Mouse (Mus musculus) embryonic facial prominence, embryonic 14.5 days (tissue): ENCODE results near the gene Tmem222. TPM values are rescaled to one million over a fixed set of nuclear protein-coding genes. Genes with fewer than 3 reads are reported as not detected.

ENCODE experiments used
- ATAC-seq: fragments of 200-750 bp; cut with Nextera tagmentation; 2 replicates; pipeline ENCODE4 v1.8.0; 2017; ENCODE audit warnings: low read depth, moderate number of reproducible peaks, moderate TSS enrichment
- DNase-seq: peaks from one replicate; pipeline ENCODE4 v3.0.0-alpha.2; 2015; ENCODE audit warnings: low spot score
- H3K27ac ChIP-seq: fragments of 300-500 bp; sonication (generic); replicated peaks from 2 replicates; pipeline ENCODE4 v1.5.1; 2014; ENCODE audit warnings: low read depth, mild to moderate bottlenecking, low read length, moderate library complexity
- H3K27me3 ChIP-seq: fragments of 300-500 bp; sonication (generic); replicated peaks from 2 replicates; pipeline ENCODE4 v1.6.1; 2014; ENCODE audit warnings: low read length; ENCODE audit not compliant: control insufficient read depth, insufficient read depth
- H3K36me3 ChIP-seq: fragments of 300-500 bp; sonication (generic); 2 replicates; pipeline ENCODE4 v1.6.1; 2014; ENCODE audit warnings: low read length, mixed read lengths; ENCODE audit not compliant: control insufficient read depth, insufficient read depth
- H3K4me1 ChIP-seq: fragments of 300-500 bp; sonication (generic); 2 replicates; pipeline ENCODE4 v1.6.1; 2014; ENCODE audit warnings: antibody characterized with exemption, low read length; ENCODE audit not compliant: control insufficient read depth, insufficient read depth
- H3K4me2 ChIP-seq: fragments of 300-500 bp; sonication (generic); 2 replicates; pipeline ENCODE4 v1.6.1; 2014; ENCODE audit warnings: low read depth, mild to moderate bottlenecking, low read length, moderate library complexity, mixed read lengths
- H3K4me3 ChIP-seq: fragments of 300-500 bp; sonication (generic); 2 replicates; pipeline ENCODE4 v1.5.1; 2014; ENCODE audit warnings: low read depth, mild to moderate bottlenecking, low read length
- H3K9ac ChIP-seq: fragments of 300-500 bp; sonication (generic); 2 replicates; pipeline ENCODE4 v1.6.1; 2014; ENCODE audit warnings: low read depth, mild to moderate bottlenecking, low read length, moderate library complexity, mixed read lengths
- H3K9me3 ChIP-seq: fragments of 300-500 bp; sonication (generic); 2 replicates; pipeline ENCODE4 v1.6.1; 2016; ENCODE audit warnings: low read length; ENCODE audit not compliant: control insufficient read depth
- WGBS: fragments of 180-500 bp; shearing (Covaris S2); extraction: QIAGEN DNeasy Blood & Tissue Kit; methylation state at CpG from one replicate; pipeline ENCODE4 v1.1.7; 2014; 5-methylcytosine and 5-hydroxymethylcytosine counted together
- polyA plus RNA-seq: library from polyadenylated mRNA; unstranded; fragments of >200 nt; fragmentation: Nextera tagmentation; extraction: Ambion mirVana; gene quantifications from 2 replicates; pipeline ENCODE4 v1.2.1, GENCODE M21; 2014

The Tmem222 gene
- 68.3 and 80.7 TPM in 2 replicates for polyA plus RNA-seq

DNA sequence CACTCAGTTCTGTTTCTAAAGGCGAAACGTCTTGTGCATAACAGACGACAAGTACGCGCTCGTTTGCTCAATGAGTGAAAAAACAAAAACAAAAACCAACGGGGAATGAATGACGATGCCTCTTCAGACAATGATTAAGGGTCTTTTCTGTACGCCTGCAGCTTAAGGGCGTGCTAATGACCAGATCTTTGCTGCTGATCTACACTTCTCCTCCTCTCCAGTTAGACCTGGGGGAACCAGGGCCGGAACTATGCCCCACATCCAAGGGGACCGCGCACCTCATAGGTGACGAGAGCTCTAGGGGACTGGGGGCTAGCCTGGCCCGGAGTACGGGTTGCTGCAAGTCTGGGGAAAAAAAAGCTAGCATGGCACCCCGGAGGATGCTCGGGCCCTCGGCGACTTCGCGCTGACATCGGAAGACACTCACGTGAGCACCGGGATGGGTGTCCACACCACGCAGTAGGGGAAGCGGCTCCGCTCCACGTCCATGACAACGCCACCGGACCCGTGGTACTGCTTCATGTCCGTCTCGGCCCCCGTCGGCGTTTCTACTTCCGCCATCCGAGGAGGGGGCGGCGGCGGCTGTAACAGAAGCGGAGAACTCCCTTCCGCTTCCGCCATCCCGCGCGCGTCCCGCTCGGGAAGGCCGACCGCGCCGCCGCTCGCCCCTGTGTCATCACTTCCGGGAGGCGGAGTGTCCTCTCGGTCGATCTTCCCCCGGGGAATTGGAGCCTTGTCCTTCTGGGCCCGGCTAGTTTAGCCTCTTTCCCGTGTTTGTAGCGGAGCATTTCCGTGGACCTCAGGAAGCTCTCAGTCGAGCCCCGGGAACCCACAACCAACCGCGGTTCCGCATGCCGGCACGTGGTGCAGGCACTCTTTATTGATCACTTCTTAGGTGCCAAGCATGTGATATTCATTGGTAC is at the start of gene Tmem222:
TSS of gene Tmem222 (minus strand) at position 689 of the 923 bp plus-strand sequence.
- ATAC-seq (peak; percentile 92), DNase-seq (peak; percentile 97)
- H3K4me3 ChIP-seq, result peak within 1 kb of the TSS; percentile 74
- H3K27me3 ChIP-seq, result no peaks in the 10 kb centered on the region
- peak within 1 kb of the TSS; percentile 87 for H3K27ac ChIP-seq
- H3K4me2 ChIP-seq, result peak within 1 kb of the TSS; percentile 72
- H3K9ac ChIP-seq, result peak within 1 kb of the TSS; percentile 83
- WGBS, result under 1% methylated on average over 59 of the region's 73 CpGs
- H3K4me1 ChIP-seq, result peaks cover 36% of the 10 kb centered on the region
- H3K36me3 ChIP-seq, result no peaks in the 10 kb centered on the region; the same call in 1 of the 2 replicates
- no peaks in the 10 kb centered on the region for H3K9me3 ChIP-seq

DNA sequence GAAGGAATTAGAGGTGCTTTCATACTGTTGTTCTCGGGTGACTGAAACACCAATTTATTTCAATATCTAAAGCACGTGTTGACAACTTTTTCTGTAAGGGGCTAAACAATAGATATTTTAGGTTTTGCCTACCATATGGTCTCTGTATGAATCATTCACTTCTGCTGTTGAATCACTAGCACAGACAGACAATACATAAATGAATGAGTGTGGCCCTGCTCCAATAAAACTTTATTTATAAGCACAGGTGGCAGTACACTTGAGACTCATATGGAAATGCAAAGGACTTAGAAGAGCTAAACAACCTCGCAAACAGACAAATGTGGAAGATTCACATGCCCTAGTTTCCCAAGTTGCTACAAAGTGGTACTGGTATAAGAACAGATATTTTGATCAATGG is 42.1 kb upstream of the Tmem222 start:
- no peak for ATAC-seq
- WGBS, result 90% methylated on average over 3 of the region's 3 CpGs
- peaks cover 35% of the 10 kb centered on the region; the same call in 1 of the 2 replicates for H3K36me3 ChIP-seq

DNA sequence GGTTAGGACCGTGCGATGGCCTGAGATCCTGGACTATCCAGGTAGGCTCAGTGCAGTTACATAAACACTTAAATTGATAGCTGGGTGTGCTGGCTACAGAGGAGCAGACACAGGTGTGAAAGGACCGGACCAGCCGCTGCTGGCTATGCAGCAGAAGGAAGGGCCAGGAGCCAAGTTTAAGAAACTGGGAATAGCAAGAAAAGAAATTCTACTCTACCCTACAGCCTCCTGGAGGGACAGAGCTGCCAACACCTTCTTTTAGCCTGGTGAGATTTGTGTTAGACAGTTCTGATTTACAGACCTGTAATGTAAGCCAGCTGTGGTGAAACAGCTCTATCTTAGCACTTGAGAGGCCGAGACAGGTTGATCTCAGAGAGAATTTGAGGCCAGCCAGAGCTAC is 38.4 kb upstream of the Tmem222 start:
- peaks cover 27% of the 10 kb centered on the region for H3K36me3 ChIP-seq
- no peak overlapping the region for H3K4me3 ChIP-seq
- H3K4me1 ChIP-seq, result no peaks in the 10 kb centered on the region
- H3K4me2 ChIP-seq, result no peak overlapping the region
- H3K27me3 ChIP-seq, result no peaks in the 10 kb centered on the region
- 78% methylated on average over 5 of the region's 5 CpGs for WGBS
- no peak for DNase-seq
- H3K27ac ChIP-seq, result no peak overlapping the region
- ATAC-seq, result no peak
- H3K9me3 ChIP-seq, result no peaks in the 10 kb centered on the region
- H3K9ac ChIP-seq, result no peak overlapping the region

More for the DNA sequence above, 42.1 kb upstream of the Tmem222 start:
- no peaks in the 10 kb centered on the region for H3K27me3 ChIP-seq
- H3K4me1 ChIP-seq, result no peaks in the 10 kb centered on the region
- H3K9ac ChIP-seq, result no peak overlapping the region
- H3K4me2 ChIP-seq, result no peak overlapping the region
- no peak overlapping the region for H3K27ac ChIP-seq
- H3K9me3 ChIP-seq, result no peaks in the 10 kb centered on the region
- DNase-seq, result no peak
- H3K4me3 ChIP-seq, result no peak overlapping the region

DNA sequence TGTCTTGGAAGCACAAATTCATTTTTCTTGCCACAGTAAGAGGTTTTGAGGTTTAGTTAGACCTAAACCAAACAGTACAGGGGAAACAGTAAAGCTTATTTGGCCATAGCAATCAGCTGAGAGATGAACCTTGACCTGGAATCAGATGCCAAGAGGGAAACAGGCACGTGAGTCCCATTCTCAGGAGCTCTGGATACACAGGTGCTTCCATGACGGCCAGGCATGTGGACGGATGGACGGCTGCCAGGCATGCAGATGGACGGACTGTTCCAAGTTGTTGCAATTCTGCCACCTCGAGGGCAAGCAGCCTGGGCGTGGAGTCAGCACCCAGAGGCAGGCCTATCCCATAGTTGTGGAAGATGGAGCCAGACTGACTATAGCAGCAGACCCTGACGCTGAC is 37.3 kb upstream of the Tmem222 start:
- H3K27me3 ChIP-seq, result no peaks in the 10 kb centered on the region
- no peaks in the 10 kb centered on the region for H3K4me1 ChIP-seq
- 75% methylated on average over 8 of the region's 8 CpGs for WGBS
- no peak overlapping the region for H3K4me2 ChIP-seq
- H3K4me3 ChIP-seq, result no peak overlapping the region
- ATAC-seq (no peak), DNase-seq (no peak)
- H3K9me3 ChIP-seq, result no peaks in the 10 kb centered on the region
- peaks cover 22% of the 10 kb centered on the region for H3K36me3 ChIP-seq
- H3K9ac ChIP-seq, result no peak overlapping the region
- H3K27ac ChIP-seq, result no peak overlapping the region

- ATAC-seq (no peak; the same call in 1 of the 2 replicates), DNase-seq (peak; percentile 84)
- H3K27ac ChIP-seq, result no peak overlapping the region
- 0% methylated on average over 3 of the region's 3 CpGs for WGBS
- H3K9me3 ChIP-seq, result no peaks in the 10 kb centered on the region
- H3K27me3 ChIP-seq, result no peaks in the 10 kb centered on the region
- H3K4me3 ChIP-seq, result no peak overlapping the region
- H3K36me3 ChIP-seq, result peaks cover 21% of the 10 kb centered on the region; the same call in 1 of the 2 replicates
- no peaks in the 10 kb centered on the region for H3K4me1 ChIP-seq
- no peak overlapping the region for H3K4me2 ChIP-seq
- no peak overlapping the region for H3K9ac ChIP-seq
These were observed 32.4 kb upstream of the Tmem222 start for GRCm38 (mm10) chr4:133309948-133310347.

- ATAC-seq (no peak), DNase-seq (no peak)
- Histone ChIP-seq H3K36me3 (peaks cover 32% of the 10 kb centered on the region), H3K27ac (no peak overlapping the region), H3K27me3 (no peaks in the 10 kb centered on the region), H3K4me2 (no peak overlapping the region), H3K4me1 (no peaks in the 10 kb centered on the region), H3K9me3 (no peaks in the 10 kb centered on the region), H3K9ac (no peak overlapping the region), H3K4me3 (no peak overlapping the region)
- WGBS, result 32% methylated on average over 3 of the region's 3 CpGs
These were observed 29.7 kb upstream of the Tmem222 start for GRCm38 (mm10) chr4:133307331-133307730.

GRCm38 (mm10) chr4:133305825-133306224 is 28.2 kb upstream of the Tmem222 start:
- H3K36me3 ChIP-seq, result peaks cover 40% of the 10 kb centered on the region
- no peaks in the 10 kb centered on the region for H3K27me3 ChIP-seq
- no peak overlapping the region for H3K4me2 ChIP-seq
- H3K4me3 ChIP-seq, result no peak overlapping the region
- WGBS, result 88% methylated on average over 7 of the region's 7 CpGs
- H3K27ac ChIP-seq, result no peak overlapping the region
- ATAC-seq, result no peak
- no peaks in the 10 kb centered on the region for H3K9me3 ChIP-seq
- DNase-seq, result no peak
- H3K4me1 ChIP-seq, result no peaks in the 10 kb centered on the region
- H3K9ac ChIP-seq, result no peak overlapping the region

DNA sequence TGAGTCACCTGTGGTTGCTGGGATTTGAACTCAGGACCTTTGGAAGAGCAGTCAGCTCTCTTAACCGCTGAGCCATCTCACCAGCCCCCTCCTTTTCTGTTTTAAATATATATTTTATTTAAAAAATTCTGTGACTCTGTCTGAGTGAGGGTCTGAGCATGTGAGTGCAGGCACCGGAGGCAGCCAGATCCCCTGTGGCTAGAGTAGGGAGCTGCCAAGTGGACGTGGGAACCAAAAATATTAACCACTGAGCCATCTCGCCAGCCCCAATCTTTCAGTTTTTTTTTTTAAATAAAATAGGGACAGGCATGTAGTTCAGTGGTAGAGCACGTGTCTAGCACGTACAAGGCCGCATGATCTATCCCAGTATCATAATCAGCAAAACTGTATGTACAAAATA is 27.2 kb upstream of the Tmem222 start:
- WGBS, result 90% methylated on average over 7 of the region's 7 CpGs
- H3K36me3 ChIP-seq, result peaks cover 50% of the 10 kb centered on the region
- H3K9ac ChIP-seq, result no peak overlapping the region
- ATAC-seq (no peak), DNase-seq (no peak)
- H3K4me1 ChIP-seq, result no peaks in the 10 kb centered on the region
- H3K9me3 ChIP-seq, result no peaks in the 10 kb centered on the region
- no peak overlapping the region for H3K27ac ChIP-seq
- no peak overlapping the region for H3K4me2 ChIP-seq
- H3K27me3 ChIP-seq, result no peaks in the 10 kb centered on the region
- no peak overlapping the region for H3K4me3 ChIP-seq
